Mouse (Mus musculus) limb, embryonic 11.5 days (tissue): ENCODE data around the gene Kbtbd13. TPM values are rescaled to one million over a fixed set of nuclear protein-coding genes. Genes with fewer than 3 reads are reported as not detected.

Source experiments
- ATAC-seq: fragments of 200-750 bp; cut with Nextera tagmentation; 2 replicates; pipeline ENCODE4 v1.8.0; 2017; ENCODE audit warnings: low read depth; ENCODE audit not compliant: insufficient number of reproducible peaks, low FRiP score, low TSS enrichment
- DNase-seq: peaks from one replicate; pipeline ENCODE4 v3.0.0-alpha.2; 2015; ENCODE audit warnings: low spot score
- H3K27ac ChIP-seq: fragments of 300-500 bp; sonication (generic); replicated peaks from 2 replicates; pipeline ENCODE4 v1.5.1; 2014; ENCODE audit warnings: low read depth, mild to moderate bottlenecking, low read length
- H3K27me3 ChIP-seq: fragments of 300-500 bp; sonication (generic); 2 replicates; pipeline ENCODE4 v1.6.1; 2014; ENCODE audit warnings: mild to moderate bottlenecking, low read length, mixed read lengths; ENCODE audit not compliant: control insufficient read depth, insufficient read depth
- H3K36me3 ChIP-seq: fragments of 300-500 bp; sonication (generic); 2 replicates; pipeline ENCODE4 v1.6.1; 2014; ENCODE audit warnings: mild to moderate bottlenecking, low read length, moderate library complexity, mixed read lengths; ENCODE audit not compliant: control insufficient read depth, insufficient read depth
- H3K4me1 ChIP-seq: fragments of 300-500 bp; sonication (generic); 2 replicates; pipeline ENCODE4 v1.6.1; 2014; ENCODE audit warnings: low read length, mixed read lengths; ENCODE audit not compliant: control insufficient read depth, insufficient read depth
- H3K4me2 ChIP-seq: fragments of 300-500 bp; sonication (generic); 2 replicates; pipeline ENCODE4 v1.6.1; 2014; ENCODE audit warnings: low read depth, mild to moderate bottlenecking, moderate library complexity; ENCODE audit not compliant: severe bottlenecking
- H3K4me3 ChIP-seq: fragments of 300-500 bp; sonication (generic); 2 replicates; pipeline ENCODE4 v1.5.1; 2014; ENCODE audit warnings: low read depth, low read length
- H3K9ac ChIP-seq: fragments of 300-500 bp; sonication (generic); 2 replicates; pipeline ENCODE4 v1.6.1; 2014; ENCODE audit warnings: mild to moderate bottlenecking, low read length
- H3K9me3 ChIP-seq: fragments of 300-500 bp; sonication (generic); 2 replicates; pipeline ENCODE4 v1.6.1; 2016; ENCODE audit warnings: low read length; ENCODE audit not compliant: control insufficient read depth
- WGBS: fragments of 180-500 bp; shearing (Covaris S2); extraction: QIAGEN DNeasy Blood & Tissue Kit; methylation state at CpG from one replicate; pipeline ENCODE4 v1.1.7; 2014; 5-methylcytosine and 5-hydroxymethylcytosine counted together
- polyA plus RNA-seq: library from polyadenylated mRNA; unstranded; fragments of >200 nt; fragmentation: Nextera tagmentation; extraction: Ambion mirVana; gene quantifications from 2 replicates; pipeline ENCODE4 v1.2.1, GENCODE M21; 2014

The Kbtbd13 gene
- polyA plus RNA-seq, 1 experiment from 2014 or later, result 0.64 TPM

GRCm38 (mm10) chr9:65386373-65387140 lies 4.9 kb downstream of the Kbtbd13 start:
- Histone ChIP-seq H3K27ac (no peak overlapping the region), H3K9me3 (peaks cover 4% of the 10 kb centered on the region), H3K9ac (no peak overlapping the region), H3K36me3 (no peaks in the 10 kb centered on the region), H3K27me3 (peaks cover 17% of the 10 kb centered on the region), H3K4me1 (no peaks in the 10 kb centered on the region), H3K4me2 (no peak overlapping the region), H3K4me3 (no peak overlapping the region)
- no peak for DNase-seq
- WGBS, result 16% methylated on average over 8 of the region's 8 CpGs
- ATAC-seq, result no peak

GRCm38 (mm10) chr9:65384276-65384675 lies 7.2 kb downstream of the Kbtbd13 start:
- Histone ChIP-seq H3K9me3 (no peaks in the 10 kb centered on the region), H3K4me3 (no peak overlapping the region), H3K4me2 (no peak overlapping the region), H3K27ac (no peak overlapping the region), H3K27me3 (no peaks in the 10 kb centered on the region), H3K4me1 (no peaks in the 10 kb centered on the region), H3K9ac (no peak overlapping the region), H3K36me3 (no peaks in the 10 kb centered on the region)
- DNase-seq (no peak), ATAC-seq (no peak)
- 32% methylated on average over 3 of the region's 3 CpGs for WGBS

DNA sequence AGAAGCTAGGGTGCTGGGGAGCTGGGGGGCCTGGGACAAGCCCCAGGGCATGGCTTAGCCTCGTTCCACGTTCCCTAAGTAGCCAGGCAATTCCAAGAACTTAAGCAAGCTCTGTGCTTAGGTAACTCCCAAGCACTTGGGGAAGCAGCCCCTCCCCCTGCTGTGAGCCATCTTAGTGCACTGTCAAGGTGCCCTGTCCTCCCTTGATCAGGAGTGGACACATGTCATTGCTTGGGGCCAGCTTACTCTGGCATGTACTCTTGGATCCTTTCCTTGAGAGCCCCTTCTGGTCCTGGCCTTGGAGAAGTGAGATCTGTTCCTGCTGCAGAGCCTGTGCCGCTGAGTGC lies 8.7 kb downstream of the Kbtbd13 start:
- Histone ChIP-seq H3K27ac (no peak overlapping the region), H3K4me2 (no peak overlapping the region), H3K4me1 (no peaks in the 10 kb centered on the region), H3K4me3 (no peak overlapping the region), H3K9ac (no peak overlapping the region), H3K36me3 (no peaks in the 10 kb centered on the region), H3K9me3 (no peaks in the 10 kb centered on the region), H3K27me3 (no peaks in the 10 kb centered on the region)
- DNase-seq (no peak), ATAC-seq (no peak)
- 58% methylated on average over 3 of the region's 3 CpGs for WGBS

DNA sequence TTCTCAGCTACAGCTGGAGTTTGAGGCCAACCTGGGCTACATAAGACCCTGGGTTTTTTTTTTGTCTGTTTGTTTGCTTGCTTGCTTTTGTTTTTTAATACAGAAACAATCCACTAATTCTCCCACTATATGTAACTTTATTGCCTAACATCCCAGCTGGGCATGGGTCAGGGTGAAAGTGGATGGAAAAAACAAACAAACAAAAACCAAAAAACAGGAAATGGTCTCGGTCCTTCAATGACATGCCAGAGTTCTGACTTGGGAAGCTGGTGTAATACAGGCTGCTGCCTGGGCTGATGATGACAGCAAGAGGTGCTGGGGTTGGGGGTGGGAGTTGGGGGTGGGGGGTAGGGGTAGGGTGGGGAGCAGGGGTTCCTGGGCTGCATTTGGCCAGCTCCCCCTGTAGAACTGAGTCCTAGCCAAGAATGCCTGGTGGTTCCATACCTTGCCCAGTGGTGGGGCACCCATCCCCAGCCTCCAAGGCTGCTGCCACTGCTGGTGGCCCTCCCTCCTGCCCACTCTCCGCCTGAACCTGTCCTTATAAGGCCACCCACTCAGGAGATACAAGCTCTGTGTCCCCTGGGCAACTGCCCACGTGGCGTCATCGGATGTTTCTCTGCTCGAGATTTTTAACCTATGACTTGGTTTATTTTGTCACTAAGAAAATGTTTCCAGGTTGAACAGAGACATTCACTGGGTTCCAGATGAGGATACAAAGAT lies 9.3 kb downstream of the Kbtbd13 start:
- Histone ChIP-seq H3K9ac (no peak overlapping the region), H3K4me3 (no peak overlapping the region), H3K4me1 (no peaks in the 10 kb centered on the region), H3K4me2 (no peak overlapping the region), H3K27me3 (no peaks in the 10 kb centered on the region), H3K27ac (no peak overlapping the region), H3K9me3 (no peaks in the 10 kb centered on the region), H3K36me3 (no peaks in the 10 kb centered on the region)
- ATAC-seq (no peak), DNase-seq (no peak)
- WGBS, result 75% methylated on average over 6 of the region's 6 CpGs

- Histone ChIP-seq H3K27me3 (no peaks in the 10 kb centered on the region), H3K27ac (no peak overlapping the region), H3K9ac (no peak overlapping the region; the same call in 1 of the 2 replicates), H3K36me3 (no peaks in the 10 kb centered on the region; the same call in 1 of the 2 replicates), H3K4me1 (no peaks in the 10 kb centered on the region), H3K9me3 (no peaks in the 10 kb centered on the region), H3K4me3 (no peak overlapping the region), H3K4me2 (no peak overlapping the region)
- DNase-seq (no peak), ATAC-seq (no peak)
- 64% methylated on average over 4 of the region's 4 CpGs for WGBS
Measured at GRCm38 (mm10) chr9:65381017-65381590, 10.3 kb downstream of the Kbtbd13 start.

- Histone ChIP-seq H3K9ac (no peak overlapping the region), H3K4me1 (0 out of 2 replicates have a peak, but pooled peaks cover 3% of the 10 kb centered on the region), H3K4me3 (no peak overlapping the region), H3K36me3 (no peaks in the 10 kb centered on the region; the same call in 1 of the 2 replicates), H3K27ac (no peak overlapping the region), H3K27me3 (no peaks in the 10 kb centered on the region), H3K9me3 (no peaks in the 10 kb centered on the region), H3K4me2 (no peak overlapping the region)
- DNase-seq (no peak), ATAC-seq (no peak)
- WGBS, result 78% methylated on average over 9 of the region's 9 CpGs
Measured at GRCm38 (mm10) chr9:65375163-65375934, 16.1 kb downstream of the Kbtbd13 start.

DNA sequence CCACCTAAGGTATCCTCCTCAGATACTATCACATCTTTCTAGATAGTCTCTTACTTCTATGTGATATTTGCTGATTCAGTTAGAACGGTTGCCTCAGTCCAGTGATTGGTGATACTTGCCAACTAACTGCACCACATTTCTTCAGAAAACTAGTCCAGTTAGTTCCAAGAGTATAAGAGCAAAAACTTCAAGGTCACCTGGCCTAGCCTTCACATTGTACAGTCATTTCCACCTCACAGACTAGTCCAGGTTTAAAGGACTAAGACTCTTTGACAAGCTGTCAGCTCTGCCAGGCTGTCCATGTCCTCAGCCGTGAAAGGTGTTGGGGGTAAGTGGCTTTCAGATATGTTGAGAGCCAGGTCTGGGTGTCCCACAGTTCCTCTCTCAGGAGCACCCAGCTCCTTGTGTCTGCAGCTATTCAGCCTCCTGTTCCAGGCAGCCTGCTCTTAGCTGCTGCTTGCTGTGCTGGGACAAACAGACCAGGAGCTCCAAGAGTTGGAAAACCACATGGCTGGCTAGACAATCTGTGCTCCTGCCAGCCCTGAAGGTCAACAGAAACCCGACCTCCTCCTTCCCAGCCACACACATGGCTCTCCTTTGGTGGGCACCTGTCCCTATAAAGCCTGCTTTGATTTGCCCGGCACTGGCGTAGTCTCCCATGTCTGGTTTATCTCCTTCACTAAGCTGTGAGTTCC lies 16.8 kb downstream of the Kbtbd13 start:
- DNase-seq (no peak), ATAC-seq (no peak)
- H3K36me3 ChIP-seq, result no peaks in the 10 kb centered on the region; the same call in 1 of the 2 replicates
- no peaks in the 10 kb centered on the region for H3K27me3 ChIP-seq
- no peak overlapping the region for H3K4me3 ChIP-seq
- H3K4me1 ChIP-seq, result 0 out of 2 replicates have a peak, but pooled peaks cover 3% of the 10 kb centered on the region
- H3K9ac ChIP-seq, result no peak overlapping the region
- H3K4me2 ChIP-seq, result no peak overlapping the region
- WGBS, result 58% methylated on average over 5 of the region's 5 CpGs
- no peaks in the 10 kb centered on the region for H3K9me3 ChIP-seq
- H3K27ac ChIP-seq, result no peak overlapping the region
